Mouse (Mus musculus): ENCODE data around the gene Slc43a1. TPM values are rescaled to one million over a fixed set of nuclear protein-coding genes. Genes with fewer than 3 reads are reported as not detected.
"Not testable (repeated sequence)": the region's sequence is repeated elsewhere in the genome, so short reads cannot be mapped to it uniquely, and the experiment has no call there.

Gene Slc43a1
- polyA plus RNA-seq, 1 experiment = 195 TPM

DNA sequence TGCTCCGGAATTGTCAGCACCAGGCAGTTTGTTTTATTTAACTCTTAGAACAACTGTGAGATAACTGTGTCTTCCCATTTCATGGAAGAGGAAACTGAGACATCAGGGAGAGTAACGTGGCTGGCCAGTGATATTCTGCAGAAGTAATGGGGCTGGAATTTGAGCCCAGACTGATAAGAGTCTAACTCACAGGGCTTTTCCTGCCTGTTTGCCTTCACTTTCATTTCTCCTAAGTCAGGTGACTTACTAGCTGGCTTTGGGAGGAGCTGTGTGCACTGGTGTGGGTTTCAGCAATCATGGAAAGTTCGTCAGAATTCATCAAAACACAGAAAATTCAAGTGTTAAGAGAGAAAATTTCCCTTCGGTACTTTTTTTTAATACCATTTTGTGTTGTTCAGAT, 38.3 kb upstream of the Slc43a1 start:
- H3K27ac ChIP-seq (ENCODE audit: control insufficient read depth, insufficient read depth, low read depth, low read length, poor library complexity) = no peak overlapping the region

DNA sequence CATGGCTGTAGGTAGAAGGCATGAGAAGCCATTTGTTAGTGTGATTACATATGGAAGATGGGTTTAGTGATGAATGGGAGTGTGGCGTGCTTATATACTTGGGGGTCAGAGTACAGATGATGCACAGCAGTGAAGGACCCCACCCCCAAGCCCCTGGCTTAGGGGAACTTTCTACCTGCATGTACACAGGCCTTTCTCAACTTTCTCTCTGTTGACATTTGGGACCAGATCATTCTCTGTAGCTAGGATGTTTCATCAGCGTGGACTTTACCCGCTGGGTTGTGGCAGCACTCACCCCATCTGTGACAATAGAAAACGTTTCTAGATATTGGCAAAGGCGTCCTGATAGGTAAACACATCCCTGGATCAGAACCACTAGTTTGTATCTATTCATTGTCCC, 37.4 kb upstream of the Slc43a1 start:
- not testable (repeated sequence) for H3K4me1 ChIP-seq (ENCODE audit: control insufficient read depth, insufficient read depth, low read length); H3K27ac ChIP-seq (ENCODE audit: control insufficient read depth, insufficient read depth, low read depth, low read length, poor library complexity); H3K4me3 ChIP-seq (replicated peaks; ENCODE audit: control insufficient read depth, low read depth, low read length)
- 79% methylated on average over 5 of the region's 5 CpGs for WGBS

More for the DNA sequence above, 38.3 kb upstream of the Slc43a1 start:
- Histone ChIP-seq H3K4me3 (replicated peaks; ENCODE audit: control insufficient read depth, low read depth, low read length) (peak overlapping the region; percentile 53), H3K4me1 (ENCODE audit: control insufficient read depth, insufficient read depth, low read length) (peaks cover 4% of the 10 kb centered on the region; the same call in 1 of the 2 replicates)
- WGBS = 35% methylated on average over 4 of the region's 4 CpGs
- no peak for TF ChIP-seq POLR2A (IDR thresholded peaks at IDR 0.05; ENCODE audit: borderline replicate concordance, control insufficient read depth, low read depth, low read length)
- no peak for TF ChIP-seq CTCF (IDR thresholded peaks at IDR 0.05; ENCODE audit: control insufficient read depth, insufficient read depth, low read length)

- Histone ChIP-seq H3K4me3 (replicated peaks; ENCODE audit: control insufficient read depth, low read depth, low read length) (no peak overlapping the region), H3K27ac (ENCODE audit: control insufficient read depth, insufficient read depth, low read depth, low read length, poor library complexity) (0 out of 2 replicates have a peak overlapping the region, but pooled peaks have one; percentile 10), H3K4me1 (ENCODE audit: control insufficient read depth, insufficient read depth, low read length) (peaks cover 5% of the 10 kb centered on the region; the same call in 1 of the 2 replicates)
- WGBS = 61% methylated on average over 7 of the region's 7 CpGs
- no peak for TF ChIP-seq POLR2A (IDR thresholded peaks at IDR 0.05; ENCODE audit: borderline replicate concordance, control insufficient read depth, low read depth, low read length)
- no peak for TF ChIP-seq CTCF (IDR thresholded peaks at IDR 0.05; ENCODE audit: control insufficient read depth, insufficient read depth, low read length)
These were observed 34.7 kb upstream of the Slc43a1 start for GRCm38 (mm10) chr2:84803963-84804362.

- WGBS = 87% methylated on average over 5 of the region's 5 CpGs
- no peak overlapping the region for H3K4me3 ChIP-seq (replicated peaks; ENCODE audit: control insufficient read depth, low read depth, low read length)
- H3K4me1 ChIP-seq (ENCODE audit: control insufficient read depth, insufficient read depth, low read length) = peaks cover 8% of the 10 kb centered on the region
- no peak overlapping the region for H3K27ac ChIP-seq (ENCODE audit: control insufficient read depth, insufficient read depth, low read depth, low read length, poor library complexity)
- TF ChIP-seq CTCF (IDR thresholded peaks at IDR 0.05; ENCODE audit: control insufficient read depth, insufficient read depth, low read length) (no peak), POLR2A (IDR thresholded peaks at IDR 0.05; ENCODE audit: borderline replicate concordance, control insufficient read depth, low read depth, low read length) (no peak)
These were observed 32.1 kb upstream of the Slc43a1 start for GRCm38 (mm10) chr2:84806546-84806945.

GRCm38 (mm10) chr2:84809330-84809729, 29.3 kb upstream of the Slc43a1 start:
- no peak overlapping the region for H3K4me3 ChIP-seq (replicated peaks; ENCODE audit: control insufficient read depth, low read depth, low read length)
- H3K27ac ChIP-seq (ENCODE audit: control insufficient read depth, insufficient read depth, low read depth, low read length, poor library complexity) = no peak overlapping the region
- TF ChIP-seq CTCF (IDR thresholded peaks at IDR 0.05; ENCODE audit: control insufficient read depth, insufficient read depth, low read length) (no peak), POLR2A (IDR thresholded peaks at IDR 0.05; ENCODE audit: borderline replicate concordance, control insufficient read depth, low read depth, low read length) (no peak)
- peaks cover 4% of the 10 kb centered on the region for H3K4me1 ChIP-seq (ENCODE audit: control insufficient read depth, insufficient read depth, low read length)

DNA sequence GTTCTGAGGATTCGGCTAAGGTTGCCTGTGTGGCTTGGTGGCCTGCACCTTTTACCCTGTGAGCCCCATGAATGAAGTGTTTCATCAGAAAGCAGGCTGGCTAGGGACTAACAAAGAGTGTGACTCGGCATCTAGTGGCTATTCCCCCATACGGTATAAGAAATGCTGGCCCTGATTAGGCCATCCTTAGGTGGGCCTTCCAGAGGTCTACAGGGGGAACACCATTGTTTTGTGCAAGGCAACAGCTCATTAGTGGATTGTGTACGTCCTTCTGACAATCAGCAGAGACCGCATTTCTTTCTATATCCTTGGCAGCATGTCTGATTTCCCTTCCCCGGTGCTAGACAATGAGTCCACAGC, 28.1 kb upstream of the Slc43a1 start:
- H3K27ac ChIP-seq (ENCODE audit: control insufficient read depth, insufficient read depth, low read depth, low read length, poor library complexity) = no peak overlapping the region
- peaks cover 4% of the 10 kb centered on the region for H3K4me1 ChIP-seq (ENCODE audit: control insufficient read depth, insufficient read depth, low read length)
- no peak overlapping the region for H3K4me3 ChIP-seq (replicated peaks; ENCODE audit: control insufficient read depth, low read depth, low read length)
- TF ChIP-seq CTCF (IDR thresholded peaks at IDR 0.05; ENCODE audit: control insufficient read depth, insufficient read depth, low read length) = no peak
- TF ChIP-seq POLR2A (IDR thresholded peaks at IDR 0.05; ENCODE audit: borderline replicate concordance, control insufficient read depth, low read depth, low read length) = no peak
- 76% methylated on average over 6 of the region's 6 CpGs for WGBS

GRCm38 (mm10) chr2:84810886-84811577, 27.6 kb upstream of the Slc43a1 start:
- peak overlapping the region; percentile 48 for H3K4me3 ChIP-seq (replicated peaks; ENCODE audit: control insufficient read depth, low read depth, low read length)
- no peak; the same call in 1 of the 2 replicates for TF ChIP-seq POLR2A (IDR thresholded peaks at IDR 0.05; ENCODE audit: borderline replicate concordance, control insufficient read depth, low read depth, low read length)
- TF ChIP-seq CTCF (IDR thresholded peaks at IDR 0.05; ENCODE audit: control insufficient read depth, insufficient read depth, low read length) = peak; percentile 77
- WGBS = 36% methylated on average over 26 of the region's 26 CpGs
- peak overlapping the region; percentile 89 for H3K27ac ChIP-seq (ENCODE audit: control insufficient read depth, insufficient read depth, low read depth, low read length, poor library complexity)
- H3K4me1 ChIP-seq (ENCODE audit: control insufficient read depth, insufficient read depth, low read length) = peaks cover 4% of the 10 kb centered on the region

GRCm38 (mm10) chr2:84811880-84812279, 26.8 kb upstream of the Slc43a1 start:
- WGBS = 50% methylated on average over 7 of the region's 7 CpGs
- peaks cover 4% of the 10 kb centered on the region for H3K4me1 ChIP-seq (ENCODE audit: control insufficient read depth, insufficient read depth, low read length)
- TF ChIP-seq POLR2A (IDR thresholded peaks at IDR 0.05; ENCODE audit: borderline replicate concordance, control insufficient read depth, low read depth, low read length) (peak; percentile 43; the same call in 1 of the 2 replicates), CTCF (IDR thresholded peaks at IDR 0.05; ENCODE audit: control insufficient read depth, insufficient read depth, low read length) (no peak)

DNA sequence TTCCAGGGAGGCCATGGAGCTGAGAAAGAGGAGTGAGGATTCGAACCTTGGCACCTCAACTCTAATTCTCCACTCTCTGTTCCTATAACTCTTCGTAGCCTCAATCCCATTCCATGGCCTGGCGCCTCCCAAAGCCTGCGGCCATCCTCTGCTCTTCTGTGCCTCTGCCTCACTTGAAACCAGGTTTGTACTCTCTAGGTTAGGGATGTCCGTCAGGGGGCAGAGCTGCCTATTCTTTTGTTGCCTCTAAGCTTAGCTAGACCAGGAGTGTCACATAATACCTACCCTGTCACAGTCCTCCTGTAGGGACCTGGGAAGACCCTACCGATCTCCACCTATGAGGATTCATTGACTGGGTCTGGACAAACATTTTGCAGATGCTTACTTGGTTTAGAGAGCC, 26.0 kb upstream of the Slc43a1 start:
- WGBS = 85% methylated on average over 6 of the region's 6 CpGs
- H3K4me1 ChIP-seq (ENCODE audit: control insufficient read depth, insufficient read depth, low read length) = peaks cover 5% of the 10 kb centered on the region
- H3K4me3 ChIP-seq (replicated peaks; ENCODE audit: control insufficient read depth, low read depth, low read length) = no peak overlapping the region
- TF ChIP-seq POLR2A (IDR thresholded peaks at IDR 0.05; ENCODE audit: borderline replicate concordance, control insufficient read depth, low read depth, low read length) (no peak), CTCF (IDR thresholded peaks at IDR 0.05; ENCODE audit: control insufficient read depth, insufficient read depth, low read length) (no peak)
- peak overlapping the region; percentile 89 for H3K27ac ChIP-seq (ENCODE audit: control insufficient read depth, insufficient read depth, low read depth, low read length, poor library complexity)

More at GRCm38 (mm10) chr2:84811880-84812279, 26.8 kb upstream of the Slc43a1 start:
- peak overlapping the region; percentile 89 for H3K27ac ChIP-seq (ENCODE audit: control insufficient read depth, insufficient read depth, low read depth, low read length, poor library complexity)
- H3K4me3 ChIP-seq (replicated peaks; ENCODE audit: control insufficient read depth, low read depth, low read length) = no peak overlapping the region
